Mouse (Mus musculus) C2C12 (cell line): ENCODE measurements at regions not wholly inside any gene's neighbourhood (a gene's known extent, or its start where the extent isn't known, plus 50 kb on each side); places are given as distances from the start of the nearest gene placed in this dataset.

Experiments
- CTCF ChIP-seq: IDR thresholded peaks from one replicate; pipeline ENCODE4 v1.5.1; 2011; ENCODE audit not compliant: control insufficient read depth, insufficient read depth, insufficient read length
- MYOD1 ChIP-seq: IDR thresholded peaks from one replicate; pipeline ENCODE4 v1.6.1; 2011; ENCODE audit warnings: low read depth; ENCODE audit not compliant: control insufficient read depth, insufficient read length

- TF ChIP-seq MYOD1 (no peak), CTCF (no peak)
These were observed 165.8 kb upstream of the Nudt12 start for GRCm38 (mm10) chr17:59179018-59179417.
